Mouse (Mus musculus) heart, adult 2 months (tissue): Measurements from ENCODE around the gene Gphb5. TPM values are rescaled to one million over a fixed set of nuclear protein-coding genes. Genes with fewer than 3 reads are reported as not detected.

Source experiments
- DNase-seq, 2 experiments: peaks; one replicate each; pipeline ENCODE4 v3.0.0; 2021
- H3K27ac ChIP-seq: fragments of 200-600 bp; 2 replicates; pipeline ENCODE4 v1.8.1; 2022
- H3K27me3 ChIP-seq: fragments of 200-500 bp; 2 replicates; pipeline ENCODE4 v1.6.1; 2012; ENCODE audit warnings: mild to moderate bottlenecking, low read length, inconsistent platforms, mixed read lengths; ENCODE audit not compliant: control insufficient read depth, insufficient read depth
- H3K36me3 ChIP-seq: fragments of 200-500 bp; 2 replicates; pipeline ENCODE4 v1.6.1; 2012; ENCODE audit warnings: low read length, inconsistent platforms; ENCODE audit not compliant: control insufficient read depth, insufficient read depth
- H3K4me1 ChIP-seq: fragments of 200-500 bp; 2 replicates; pipeline ENCODE4 v1.6.1; 2011; ENCODE audit warnings: low read length; ENCODE audit not compliant: control insufficient read depth, insufficient read depth
- H3K4me3 ChIP-seq: fragments of 200-600 bp; 2 replicates; pipeline ENCODE4 v1.8.1; 2022
- H3K79me2 ChIP-seq: fragments of 200-500 bp; replicated peaks from 2 replicates; pipeline ENCODE4 v1.6.1; 2012; ENCODE audit warnings: mild to moderate bottlenecking, inconsistent platforms, low read length, moderate library complexity, mixed read lengths; ENCODE audit not compliant: control insufficient read depth, insufficient read depth
- H3K9ac ChIP-seq: fragments of 200-500 bp; 2 replicates; pipeline ENCODE4 v1.6.1; 2012; ENCODE audit warnings: low read depth, mild to moderate bottlenecking, control low read depth, inconsistent platforms, low read length, mixed read lengths
- CTCF ChIP-seq: fragments of 200-600 bp; IDR thresholded peaks from 2 replicates; pipeline ENCODE4 v1.8.1; 2022; ENCODE audit warnings: antibody characterized with exemption, mild to moderate bottlenecking, moderate library complexity
- EP300 ChIP-seq: fragments of 200-500 bp; IDR thresholded peaks from 2 replicates; pipeline ENCODE4 v1.6.1; 2011; ENCODE audit warnings: low read depth, low read length, control low read depth; ENCODE audit not compliant: insufficient read depth
- POLR2A ChIP-seq: fragments of 200-500 bp; IDR thresholded peaks from 2 replicates; pipeline ENCODE4 v1.6.1; 2011; ENCODE audit warnings: mild to moderate bottlenecking, low read depth, low read length, control low read depth; ENCODE audit not compliant: insufficient read depth
- WGBS: fragments of 180-500 bp; shearing (Covaris S2); methylation state at CpG from one replicate; pipeline ENCODE4 v1.1.7; 2018; 5-methylcytosine and 5-hydroxymethylcytosine counted together
- intact Hi-C: fragments of 180-260 bp; cut with DNase I; formaldehyde crosslinking; loops from one replicate; pipeline ENCODE4 v1.15.1; 2025
- polyA plus RNA-seq: library from polyadenylated mRNA; depleted of rRNA; stranded (reverse); fragments of >200 nt; gene quantifications from 2 replicates; pipeline ENCODE4 v1.2.3, GENCODE M21; 2012
- total RNA-seq, 2 experiments: library from RNA; stranded (reverse); gene quantifications; 2 replicates each; pipeline ENCODE4 v1.2.3; 2021

Gene Gphb5
- total and polyA plus RNA-seq, 3 experiments: not detected

- H3K36me3 ChIP-seq: peaks cover 2% of the 10 kb centered on the region; the same call in 1 of the 2 replicates
- TF ChIP-seq CTCF: peak; percentile 95
- TF ChIP-seq EP300: no peak
- no peak for TF ChIP-seq POLR2A
- H3K79me2 ChIP-seq: no peaks in the 10 kb centered on the region
- no peak overlapping the region for H3K9ac ChIP-seq
- H3K4me1 ChIP-seq: peaks cover 4% of the 10 kb centered on the region; the same call in 1 of the 2 replicates
- H3K27me3 ChIP-seq: no peaks in the 10 kb centered on the region
- WGBS: 48% methylated on average over 20 of the region's 20 CpGs
- H3K27ac ChIP-seq: no peak overlapping the region
- intact Hi-C loops: loop anchor here (1.0 to 5.0 kb wide), 5 partner anchors 37 to 1057 kb away; partner anchors contain the start of gene Rhoj
- H3K4me3 ChIP-seq: no peak overlapping the region
- peak in 1 of 2 experiments; percentile 31 for DNase-seq
Observed at GRCm38 (mm10) chr12:75389308-75390135, 27.1 kb downstream of the Gphb5 start.

- intact Hi-C loops: loop anchor here (5.0 kb wide), 3 partner anchors 36 to 1056 kb away; partner anchors contain the start of gene Rhoj
- Histone ChIP-seq H3K4me1 (peaks cover 4% of the 10 kb centered on the region; the same call in 1 of the 2 replicates), H3K36me3 (peaks cover 2% of the 10 kb centered on the region; the same call in 1 of the 2 replicates), H3K27ac (no peak overlapping the region; the same call in 1 of the 2 replicates), H3K79me2 (no peaks in the 10 kb centered on the region), H3K4me3 (no peak overlapping the region), H3K9ac (no peak overlapping the region), H3K27me3 (no peaks in the 10 kb centered on the region)
- DNase-seq: no peak
- WGBS: 87% methylated on average over 9 of the region's 9 CpGs
- TF ChIP-seq POLR2A (no peak), EP300 (no peak), CTCF (no peak)
Observed at GRCm38 (mm10) chr12:75388521-75388920, 28.1 kb downstream of the Gphb5 start.

- 46% methylated on average over 15 of the region's 15 CpGs for WGBS
Observed at GRCm38 (mm10) chr12:75387846-75388245, 28.7 kb downstream of the Gphb5 start.

GRCm38 (mm10) chr12:75387156-75387555 lies 29.4 kb downstream of the Gphb5 start:
- H3K4me3 ChIP-seq: no peak overlapping the region
- no peaks in the 10 kb centered on the region for H3K79me2 ChIP-seq
- peaks cover 4% of the 10 kb centered on the region; the same call in 1 of the 2 replicates for H3K4me1 ChIP-seq
- H3K27ac ChIP-seq: peak overlapping the region; percentile 59
- WGBS: 69% methylated on average over 8 of the region's 8 CpGs
- no peaks in the 10 kb centered on the region for H3K27me3 ChIP-seq
- H3K9ac ChIP-seq: no peak overlapping the region
- TF ChIP-seq EP300 (0 out of 2 replicates have a peak, but pooled peaks have one; percentile 46), POLR2A (no peak)
- intact Hi-C loops: loop anchor here (5.0 kb wide), 3 partner anchors 35 to 1055 kb away; partner anchors contain the start of gene Rhoj
- DNase-seq: peak; percentile 42 to 49
- peaks cover 2% of the 10 kb centered on the region; the same call in 1 of the 2 replicates for H3K36me3 ChIP-seq

More at GRCm38 (mm10) chr12:75387846-75388245, 28.7 kb downstream of the Gphb5 start:
- no peak overlapping the region for H3K4me3 ChIP-seq
- peak overlapping the region; percentile 59; the same call in 1 of the 2 replicates for H3K27ac ChIP-seq
- intact Hi-C loops: loop anchor here (5.0 kb wide), 3 partner anchors 36 to 1056 kb away; partner anchors contain the start of gene Rhoj
- no peaks in the 10 kb centered on the region for H3K27me3 ChIP-seq
- TF ChIP-seq CTCF: no peak
- 0 out of 2 replicates have a peak, but pooled peaks have one; percentile 25 for TF ChIP-seq EP300
- TF ChIP-seq POLR2A: no peak
- peak; percentile 55 for DNase-seq
- H3K36me3 ChIP-seq: peaks cover 2% of the 10 kb centered on the region; the same call in 1 of the 2 replicates
- H3K79me2 ChIP-seq: no peaks in the 10 kb centered on the region
- H3K9ac ChIP-seq: no peak overlapping the region
- peaks cover 4% of the 10 kb centered on the region; the same call in 1 of the 2 replicates for H3K4me1 ChIP-seq

GRCm38 (mm10) chr12:75386731-75387130 lies 29.9 kb downstream of the Gphb5 start:
- TF ChIP-seq EP300: no peak
- no peak for TF ChIP-seq CTCF
- TF ChIP-seq POLR2A: no peak
- H3K79me2 ChIP-seq: no peaks in the 10 kb centered on the region
- H3K4me3 ChIP-seq: no peak overlapping the region
- peak overlapping the region; percentile 59 for H3K27ac ChIP-seq
- H3K4me1 ChIP-seq: peaks cover 4% of the 10 kb centered on the region; the same call in 1 of the 2 replicates
- intact Hi-C loops: loop anchor here (5.0 kb wide), 3 partner anchors 34 to 1054 kb away; partner anchors contain the start of gene Rhoj
- H3K27me3 ChIP-seq: no peaks in the 10 kb centered on the region
- WGBS: 93% methylated on average over 9 of the region's 9 CpGs
- no peak overlapping the region for H3K9ac ChIP-seq
- no peak for DNase-seq
- H3K36me3 ChIP-seq: peaks cover 2% of the 10 kb centered on the region; the same call in 1 of the 2 replicates

- no peak overlapping the region for H3K4me3 ChIP-seq
- peak in 1 of 2 experiments; percentile 10 for DNase-seq
- WGBS: 87% methylated on average over 6 of the region's 6 CpGs
- no peaks in the 10 kb centered on the region for H3K79me2 ChIP-seq
- H3K36me3 ChIP-seq: no peaks in the 10 kb centered on the region
- no peaks in the 10 kb centered on the region for H3K4me1 ChIP-seq
- intact Hi-C loops: no loop called here
- no peak overlapping the region for H3K9ac ChIP-seq
- no peak overlapping the region for H3K27ac ChIP-seq
- TF ChIP-seq CTCF (no peak), POLR2A (no peak), EP300 (no peak)
- no peaks in the 10 kb centered on the region for H3K27me3 ChIP-seq
Observed at GRCm38 (mm10) chr12:75376126-75376525, 40.5 kb downstream of the Gphb5 start.
